Mouse (Mus musculus): Measurements from ENCODE around the gene Ankrd28. TPM values are rescaled to one million over a fixed set of nuclear protein-coding genes. Genes with fewer than 3 reads are reported as not detected.

Gene Ankrd28
- polyA plus RNA-seq, 2 experiments: 3.8 to 4.8 TPM

DNA sequence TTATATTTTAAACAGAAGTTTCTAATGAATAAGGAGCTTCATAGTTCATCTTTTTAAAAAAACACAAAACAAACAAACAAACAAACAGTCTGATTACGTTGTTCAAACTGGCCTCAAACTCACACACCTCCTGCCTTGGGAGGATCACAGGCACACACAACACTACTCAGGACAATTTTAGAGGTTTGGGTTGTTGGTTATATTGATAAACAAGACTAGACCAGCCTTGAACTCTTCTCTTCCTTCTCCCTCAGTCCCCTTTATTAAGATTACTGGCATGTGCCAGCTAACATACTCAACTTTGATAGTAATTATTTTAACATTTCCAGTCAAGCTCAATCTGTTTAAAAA, 35.7 kb downstream of the Ankrd28 start:
- Histone ChIP-seq H3K36me3 (replicated peaks; ENCODE audit: control insufficient read depth, insufficient read depth, low read depth) (no peaks in the 10 kb centered on the region), H3K27me3 (ENCODE audit: control insufficient read depth, insufficient read depth, low read length) (no peaks in the 10 kb centered on the region), H3K9ac (replicated peaks) (no peak overlapping the region), H3K4me2 (ENCODE audit: low read depth) (no peak overlapping the region), H3K4me1 (replicated peaks; ENCODE audit: control insufficient read depth in 2 of 2, insufficient read depth in 2 of 2, low read length in 1 of 2) (no peaks in the 10 kb centered on the region), H3K9me3 (ENCODE audit: control insufficient read depth, low read length) (no peaks in the 10 kb centered on the region), H3K4me3 (ENCODE audit: insufficient read depth in 1 of 2, low read depth in 2 of 2, low read length in 2 of 2) (no peak overlapping the region), H3K27ac (no peak overlapping the region)
- TF ChIP-seq CTCF (IDR thresholded peaks at IDR 0.05; ENCODE audit: low read depth): no peak
- TF ChIP-seq EP300 (IDR thresholded peaks at IDR 0.05; ENCODE audit: low read depth): no peak
- DNase-seq (ENCODE audit: low read depth in 3 of 3, low spot score in 3 of 3) (no peak), ATAC-seq (ENCODE audit: insufficient read depth) (no peak)
- WGBS (ENCODE audit: insufficient replicate concordance): 33% methylated on average over 1 of the region's 1 CpGs

DNA sequence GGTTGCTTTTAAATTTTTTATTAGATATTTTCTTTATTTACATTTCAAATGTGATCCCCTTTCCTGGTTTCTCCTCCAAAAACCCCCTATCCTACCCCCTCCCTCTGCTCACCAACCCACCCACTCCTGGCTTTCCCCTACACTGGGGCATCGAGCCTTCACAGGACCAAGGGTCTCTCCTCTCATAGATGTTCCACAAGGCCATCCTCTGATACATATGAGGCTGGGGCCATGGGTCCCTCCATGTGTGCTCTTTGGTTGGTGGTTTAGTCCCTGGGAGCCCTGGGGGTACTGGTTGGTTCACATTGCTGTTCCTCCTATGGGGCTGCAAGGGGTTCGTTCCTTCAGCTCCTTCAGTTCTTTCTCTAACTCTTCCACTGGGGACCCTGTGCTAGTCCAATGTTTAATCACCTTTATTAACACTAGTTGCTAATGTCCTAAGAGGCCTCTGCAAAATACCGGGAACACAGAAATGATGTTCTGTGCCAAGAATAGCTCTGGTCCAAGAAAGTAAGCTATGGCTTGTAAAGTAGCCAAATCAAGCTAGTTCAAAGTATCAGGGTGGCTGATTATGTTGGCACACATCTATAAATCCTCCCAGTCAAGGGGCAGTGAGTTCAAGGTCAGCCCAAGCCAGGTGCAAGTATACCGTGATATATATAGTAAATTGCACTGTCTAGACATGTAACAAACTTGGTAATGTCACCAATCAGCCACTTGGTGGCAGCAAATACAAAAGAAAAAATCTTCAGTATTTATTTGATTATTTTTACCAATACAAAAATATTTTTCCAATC, 36.3 kb downstream of the Ankrd28 start:
- DNase-seq (ENCODE audit: low read depth in 3 of 3, low spot score in 3 of 3) (peak in 1 of 3 experiments; percentile 44), ATAC-seq (ENCODE audit: insufficient read depth) (peak; percentile 39; the same call in 1 of the 2 replicates)
- Histone ChIP-seq H3K4me2 (ENCODE audit: low read depth) (no peak overlapping the region), H3K27me3 (ENCODE audit: control insufficient read depth, insufficient read depth, low read length) (no peaks in the 10 kb centered on the region), H3K9me3 (ENCODE audit: control insufficient read depth, low read length) (no peaks in the 10 kb centered on the region), H3K4me3 (ENCODE audit: insufficient read depth in 1 of 2, low read depth in 2 of 2, low read length in 2 of 2) (no peak overlapping the region), H3K36me3 (replicated peaks; ENCODE audit: control insufficient read depth, insufficient read depth, low read depth) (no peaks in the 10 kb centered on the region), H3K27ac (no peak overlapping the region), H3K9ac (replicated peaks) (no peak overlapping the region), H3K4me1 (replicated peaks; ENCODE audit: control insufficient read depth in 2 of 2, insufficient read depth in 2 of 2, low read length in 1 of 2) (no peaks in the 10 kb centered on the region)
- peak; percentile 47 for TF ChIP-seq CTCF (IDR thresholded peaks at IDR 0.05; ENCODE audit: low read depth)
- no peak for TF ChIP-seq EP300 (IDR thresholded peaks at IDR 0.05; ENCODE audit: low read depth)
- WGBS (ENCODE audit: insufficient replicate concordance): 63% methylated on average over 4 of the region's 4 CpGs

DNA sequence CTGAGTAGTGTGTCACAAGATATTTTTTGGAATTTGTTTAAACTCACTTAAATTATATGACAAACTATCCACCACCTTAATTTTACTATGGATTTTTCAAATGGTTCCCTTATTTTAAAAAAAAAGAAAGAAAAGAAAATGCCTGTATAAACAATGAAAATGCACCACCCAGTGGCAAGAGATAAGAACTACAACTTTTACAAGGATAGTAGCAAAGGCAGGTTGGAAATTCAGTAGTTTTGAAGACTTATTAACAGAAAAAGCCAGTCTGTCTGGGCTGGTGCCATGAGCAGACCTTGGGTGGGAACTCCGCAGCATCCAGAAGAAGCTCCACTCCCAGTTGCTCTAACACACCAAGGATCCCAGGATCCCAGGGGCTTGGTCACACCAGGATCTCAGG, 39.7 kb downstream of the Ankrd28 start:
- Histone ChIP-seq H3K4me2 (ENCODE audit: low read depth) (no peak overlapping the region), H3K4me3 (ENCODE audit: insufficient read depth in 1 of 2, low read depth in 2 of 2, low read length in 2 of 2) (no peak overlapping the region), H3K27me3 (ENCODE audit: control insufficient read depth, insufficient read depth, low read length) (no peaks in the 10 kb centered on the region), H3K27ac (no peak overlapping the region), H3K4me1 (replicated peaks; ENCODE audit: control insufficient read depth in 2 of 2, insufficient read depth in 2 of 2, low read length in 1 of 2) (0 out of 4 replicates have a peak, but pooled peaks cover under 1 to 1% of the 10 kb centered on the region in 2 experiments), H3K9ac (replicated peaks) (no peak overlapping the region), H3K36me3 (replicated peaks; ENCODE audit: control insufficient read depth, insufficient read depth, low read depth) (no peaks in the 10 kb centered on the region), H3K9me3 (ENCODE audit: control insufficient read depth, low read length) (no peaks in the 10 kb centered on the region)
- TF ChIP-seq EP300 (IDR thresholded peaks at IDR 0.05; ENCODE audit: low read depth): no peak
- TF ChIP-seq CTCF (IDR thresholded peaks at IDR 0.05; ENCODE audit: low read depth): peak; percentile 50; the same call in 1 of the 2 replicates
- no peak for ATAC-seq (ENCODE audit: insufficient read depth)
- 30% methylated on average over 1 of the region's 1 CpGs for WGBS (ENCODE audit: insufficient replicate concordance)
- DNase-seq (ENCODE audit: low read depth in 3 of 3, low spot score in 3 of 3): no peak

DNA sequence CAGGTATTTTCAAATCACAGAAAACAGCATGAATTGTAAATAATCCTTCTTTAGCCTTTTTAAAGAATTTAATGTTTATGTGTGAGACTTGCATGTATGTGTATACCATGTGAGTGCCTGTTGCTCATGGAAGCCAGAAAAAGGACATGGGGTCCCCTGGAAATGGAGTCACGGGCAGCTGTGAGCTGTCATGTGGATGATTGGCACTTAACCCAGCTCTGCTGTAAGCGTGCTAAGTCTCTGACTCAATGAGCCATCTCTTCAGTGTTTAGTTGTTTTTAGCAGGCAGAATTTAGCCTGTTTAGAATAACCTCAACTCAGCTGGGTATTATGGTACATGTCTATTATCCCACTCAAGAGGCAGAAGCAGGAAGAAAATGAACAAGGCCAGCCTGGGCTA, 43.5 kb downstream of the Ankrd28 start:
- Histone ChIP-seq H3K4me1 (replicated peaks; ENCODE audit: control insufficient read depth in 2 of 2, insufficient read depth in 2 of 2, low read length in 1 of 2) (peaks cover 12% of the 10 kb centered on the region in 2 experiments), H3K27ac (no peak overlapping the region), H3K27me3 (ENCODE audit: control insufficient read depth, insufficient read depth, low read length) (no peaks in the 10 kb centered on the region), H3K36me3 (replicated peaks; ENCODE audit: control insufficient read depth, insufficient read depth, low read depth) (no peaks in the 10 kb centered on the region), H3K9ac (replicated peaks) (no peak overlapping the region), H3K9me3 (ENCODE audit: control insufficient read depth, low read length) (no peaks in the 10 kb centered on the region), H3K4me3 (ENCODE audit: insufficient read depth in 1 of 2, low read depth in 2 of 2, low read length in 2 of 2) (no peak overlapping the region), H3K4me2 (ENCODE audit: low read depth) (no peak overlapping the region)
- WGBS (ENCODE audit: insufficient replicate concordance): 52% methylated on average over 2 of the region's 2 CpGs
- ATAC-seq (ENCODE audit: insufficient read depth): no peak
- no peak for TF ChIP-seq EP300 (IDR thresholded peaks at IDR 0.05; ENCODE audit: low read depth)
- TF ChIP-seq CTCF (IDR thresholded peaks at IDR 0.05; ENCODE audit: low read depth): no peak
- DNase-seq (ENCODE audit: low read depth in 3 of 3, low spot score in 3 of 3): no peak

DNA sequence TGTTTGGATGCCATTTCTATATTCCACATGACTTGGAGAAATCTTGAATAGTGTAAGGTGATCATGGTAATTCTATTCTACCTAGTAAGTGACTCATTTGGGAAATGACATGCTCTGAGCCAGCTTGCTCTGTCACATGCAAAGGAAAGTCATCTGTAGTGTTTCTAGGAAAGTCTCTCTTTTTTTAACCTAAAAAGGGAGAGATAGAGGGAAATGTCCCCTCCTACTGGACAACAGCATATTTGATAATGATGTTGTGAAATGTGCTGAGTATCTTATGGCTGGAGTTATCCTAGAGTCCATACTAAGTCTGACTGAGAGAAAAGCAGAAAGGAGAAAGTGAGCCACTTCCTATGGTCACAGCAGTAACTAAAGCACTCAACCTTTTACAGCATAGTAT, 44.8 kb downstream of the Ankrd28 start:
- no peak overlapping the region for H3K27ac ChIP-seq
- H3K27me3 ChIP-seq (ENCODE audit: control insufficient read depth, insufficient read depth, low read length): no peaks in the 10 kb centered on the region
- no peak overlapping the region for H3K9ac ChIP-seq (replicated peaks)
- DNase-seq (ENCODE audit: low read depth in 3 of 3, low spot score in 3 of 3) (peak in 1 of 3 experiments; percentile 53), ATAC-seq (ENCODE audit: insufficient read depth) (no peak)
- H3K4me2 ChIP-seq (ENCODE audit: low read depth): no peak overlapping the region
- H3K4me1 ChIP-seq (replicated peaks; ENCODE audit: control insufficient read depth in 2 of 2, insufficient read depth in 2 of 2, low read length in 1 of 2): peaks cover 16 to 18% of the 10 kb centered on the region in 2 experiments
- H3K36me3 ChIP-seq (replicated peaks; ENCODE audit: control insufficient read depth, insufficient read depth, low read depth): no peaks in the 10 kb centered on the region
- TF ChIP-seq EP300 (IDR thresholded peaks at IDR 0.05; ENCODE audit: low read depth) (no peak), CTCF (IDR thresholded peaks at IDR 0.05; ENCODE audit: low read depth) (peak; percentile 31; the same call in 1 of the 2 replicates)
- no peaks in the 10 kb centered on the region for H3K9me3 ChIP-seq (ENCODE audit: control insufficient read depth, low read length)
- H3K4me3 ChIP-seq (ENCODE audit: insufficient read depth in 1 of 2, low read depth in 2 of 2, low read length in 2 of 2): no peak overlapping the region
